Mouse (Mus musculus) midbrain, embryonic 14.5 days (tissue): ENCODE measurements around the gene Bcat1. TPM values are rescaled to one million over a fixed set of nuclear protein-coding genes. Genes with fewer than 3 reads are reported as not detected.

Source experiments
- ATAC-seq: fragments of 200-750 bp; cut with Nextera tagmentation; 2 replicates; pipeline ENCODE4 v1.8.0; 2017; ENCODE audit warnings: moderate number of reproducible peaks, moderate library complexity; ENCODE audit not compliant: low FRiP score, low TSS enrichment
- DNase-seq: peaks from one replicate; pipeline ENCODE4 v3.0.0-alpha.2; 2015
- H3K27ac ChIP-seq: fragments of 300-500 bp; sonication (generic); replicated peaks from 2 replicates; pipeline ENCODE4 v1.5.1; 2014; ENCODE audit warnings: mild to moderate bottlenecking, low read depth, low read length, moderate library complexity
- H3K27me3 ChIP-seq: fragments of 300-500 bp; sonication (generic); 2 replicates; pipeline ENCODE4 v1.6.1; 2014; ENCODE audit warnings: low read length, control low read depth, mixed read lengths; ENCODE audit not compliant: control insufficient read depth, insufficient read depth
- H3K36me3 ChIP-seq: fragments of 300-500 bp; sonication (generic); 2 replicates; pipeline ENCODE4 v1.6.1; 2014; ENCODE audit warnings: low read length, control low read depth; ENCODE audit not compliant: control insufficient read depth, insufficient read depth
- H3K4me1 ChIP-seq: fragments of 300-500 bp; sonication (generic); 2 replicates; pipeline ENCODE4 v1.6.1; 2014; ENCODE audit warnings: mild to moderate bottlenecking, antibody characterized with exemption, low read length, control low read depth; ENCODE audit not compliant: control insufficient read depth, insufficient read depth
- H3K4me2 ChIP-seq: fragments of 300-500 bp; sonication (generic); 2 replicates; pipeline ENCODE4 v1.6.1; 2014; ENCODE audit warnings: mild to moderate bottlenecking, low read length, moderate library complexity
- H3K4me3 ChIP-seq: fragments of 300-500 bp; sonication (generic); replicated peaks from 2 replicates; pipeline ENCODE4 v1.5.1; 2014; ENCODE audit warnings: low read depth, low read length
- H3K9ac ChIP-seq: fragments of 300-500 bp; sonication (generic); replicated peaks from 2 replicates; pipeline ENCODE4 v1.6.1; 2014; ENCODE audit warnings: mild to moderate bottlenecking, low read length, moderate library complexity
- H3K9me3 ChIP-seq: fragments of 300-500 bp; sonication (generic); 2 replicates; pipeline ENCODE4 v1.6.1; 2016; ENCODE audit warnings: low read length, control low read depth, mixed read lengths; ENCODE audit not compliant: control insufficient read depth
- WGBS: fragments of 180-500 bp; shearing (Covaris S2); extraction: QIAGEN DNeasy Blood & Tissue Kit; methylation state at CpG from one replicate; pipeline ENCODE4 v1.1.7; 2014; 5-methylcytosine and 5-hydroxymethylcytosine counted together
- polyA plus RNA-seq: library from polyadenylated mRNA; unstranded; fragments of >200 nt; fragmentation: Nextera tagmentation; extraction: Ambion mirVana; gene quantifications from 2 replicates; pipeline ENCODE4 v1.2.1, GENCODE M21; 2014

Gene Bcat1
- polyA plus RNA-seq, 1 experiment from 2014 or later, result 117 TPM

GRCm38 (mm10) chr6:145055277-145055858, 20.6 kb downstream of the Bcat1 start:
- no peak for ATAC-seq
- Histone ChIP-seq H3K4me2 (no peak overlapping the region), H3K27me3 (no peaks in the 10 kb centered on the region), H3K4me1 (no peaks in the 10 kb centered on the region), H3K4me3 (no peak overlapping the region), H3K27ac (no peak overlapping the region), H3K36me3 (no peaks in the 10 kb centered on the region), H3K9ac (no peak overlapping the region), H3K9me3 (no peaks in the 10 kb centered on the region)
- DNase-seq, result no peak
- WGBS, result 28% methylated on average over 6 of the region's 6 CpGs

DNA sequence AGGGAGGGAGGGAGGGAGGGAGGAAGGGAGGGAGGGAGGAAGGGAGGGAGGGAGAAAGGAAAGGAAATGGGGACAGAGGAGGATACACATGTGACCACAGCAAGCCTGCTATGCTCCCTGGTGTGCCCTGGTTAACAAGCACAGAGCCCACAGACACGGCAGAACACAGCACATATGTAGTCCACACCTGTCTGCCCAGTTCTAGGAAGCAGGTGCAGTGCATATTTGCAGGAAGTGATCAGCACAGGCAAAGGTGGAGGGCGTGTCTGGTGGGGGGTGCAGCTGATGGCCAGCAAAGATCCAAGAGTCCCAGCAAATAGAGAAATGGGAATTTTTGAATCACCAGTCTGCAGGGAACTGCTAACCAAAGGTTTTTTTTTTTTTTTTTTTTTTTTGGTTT, 23.3 kb downstream of the Bcat1 start:
- ATAC-seq, result no peak
- H3K9ac ChIP-seq, result no peak overlapping the region
- H3K9me3 ChIP-seq, result no peaks in the 10 kb centered on the region
- H3K27ac ChIP-seq, result no peak overlapping the region
- H3K4me1 ChIP-seq, result peaks cover 7% of the 10 kb centered on the region; the same call in 1 of the 2 replicates
- no peak overlapping the region for H3K4me3 ChIP-seq
- H3K4me2 ChIP-seq, result no peak overlapping the region
- no peaks in the 10 kb centered on the region for H3K36me3 ChIP-seq
- DNase-seq, result no peak
- WGBS, result 73% methylated on average over 2 of the region's 2 CpGs
- H3K27me3 ChIP-seq, result no peaks in the 10 kb centered on the region

DNA sequence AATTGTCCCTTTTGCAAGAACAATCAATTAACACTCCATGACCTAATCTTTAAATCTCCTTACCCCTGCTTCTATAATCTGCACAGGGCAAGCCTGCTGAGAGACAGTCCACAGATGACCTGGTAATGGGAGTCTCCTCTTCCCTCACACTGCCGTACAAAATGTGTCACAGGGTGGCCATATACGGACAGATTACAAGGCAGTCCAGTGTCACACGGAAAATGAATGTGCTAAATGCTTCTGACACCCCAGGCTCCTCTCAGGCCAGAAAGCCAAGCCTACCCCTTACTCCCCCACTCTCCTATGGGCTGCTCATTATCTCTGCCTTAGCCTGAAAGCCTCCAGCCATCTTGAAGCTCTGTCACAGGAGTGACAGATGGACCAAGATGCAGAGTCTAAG, 25.1 kb downstream of the Bcat1 start:
- Histone ChIP-seq H3K27ac (0 out of 2 replicates have a peak overlapping the region, but pooled peaks have one; percentile 23), H3K4me2 (no peak overlapping the region), H3K4me3 (no peak overlapping the region), H3K9ac (no peak overlapping the region), H3K4me1 (peaks cover 15% of the 10 kb centered on the region; the same call in 1 of the 2 replicates), H3K9me3 (no peaks in the 10 kb centered on the region), H3K27me3 (no peaks in the 10 kb centered on the region), H3K36me3 (no peaks in the 10 kb centered on the region)
- DNase-seq (peak; percentile 33), ATAC-seq (no peak)
- WGBS, result 17% methylated on average over 3 of the region's 3 CpGs

GRCm38 (mm10) chr6:145048131-145048997, 27.6 kb downstream of the Bcat1 start:
- peak overlapping the region; percentile 65 for H3K9ac ChIP-seq
- H3K4me3 ChIP-seq, result peak overlapping the region; percentile 62
- WGBS, result under 1% methylated on average over 64 of the region's 64 CpGs
- no peaks in the 10 kb centered on the region; the same call in 1 of the 2 replicates for H3K36me3 ChIP-seq
- ATAC-seq (peak; percentile 53), DNase-seq (peak; percentile 80)
- peak overlapping the region; percentile 78 for H3K27ac ChIP-seq
- peak overlapping the region; percentile 98 for H3K4me2 ChIP-seq
- H3K4me1 ChIP-seq, result peaks cover 32% of the 10 kb centered on the region
- H3K27me3 ChIP-seq, result no peaks in the 10 kb centered on the region
- no peaks in the 10 kb centered on the region for H3K9me3 ChIP-seq

- no peaks in the 10 kb centered on the region for H3K27me3 ChIP-seq
- peak overlapping the region; percentile 62 for H3K4me3 ChIP-seq
- peak overlapping the region; percentile 78 for H3K27ac ChIP-seq
- WGBS, result under 1% methylated on average over 15 of the region's 15 CpGs
- H3K9ac ChIP-seq, result peak overlapping the region; percentile 65
- DNase-seq (peak; percentile 89), ATAC-seq (peak; percentile 72)
- peak overlapping the region; percentile 98 for H3K4me2 ChIP-seq
- H3K4me1 ChIP-seq, result peaks cover 32% of the 10 kb centered on the region
- no peaks in the 10 kb centered on the region; the same call in 1 of the 2 replicates for H3K36me3 ChIP-seq
- no peaks in the 10 kb centered on the region for H3K9me3 ChIP-seq
Observed at GRCm38 (mm10) chr6:145047445-145047857, 28.5 kb downstream of the Bcat1 start.

DNA sequence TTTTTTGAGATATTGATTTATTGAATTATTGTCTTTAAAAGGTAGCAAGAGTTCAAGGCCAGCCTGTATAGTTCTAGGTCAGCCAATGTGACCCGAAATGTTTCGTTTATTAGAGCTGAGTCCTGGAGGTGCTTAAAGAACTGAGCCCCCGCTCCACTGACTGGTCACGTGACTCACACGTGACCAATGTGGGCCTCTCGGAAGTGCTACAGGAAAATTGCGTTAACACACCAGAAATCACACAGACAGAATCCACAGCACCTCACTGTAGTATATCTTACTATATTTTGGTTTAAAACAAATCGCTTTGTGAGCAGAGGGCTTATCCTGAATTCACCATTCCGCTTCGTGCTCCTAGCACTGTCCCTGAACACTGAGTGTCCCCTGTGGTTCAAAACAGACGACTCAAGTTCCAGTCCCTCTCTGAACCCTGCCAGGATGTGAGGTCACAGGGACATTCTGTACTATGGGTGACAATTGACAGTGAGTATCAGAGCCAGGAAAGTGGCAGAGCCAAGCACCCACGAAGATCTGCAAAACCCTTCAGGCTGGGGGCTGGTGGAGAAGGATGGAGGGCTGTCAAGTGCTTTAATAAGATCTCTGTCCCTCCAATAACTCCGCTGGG, 29.6 kb downstream of the Bcat1 start:
- WGBS, result 67% methylated on average over 13 of the region's 13 CpGs
- Histone ChIP-seq H3K9ac (peak overlapping the region; percentile 65), H3K4me3 (peak overlapping the region; percentile 62), H3K9me3 (no peaks in the 10 kb centered on the region), H3K27me3 (no peaks in the 10 kb centered on the region), H3K4me1 (peaks cover 36% of the 10 kb centered on the region), H3K27ac (peak overlapping the region; percentile 78; the same call in 1 of the 2 replicates), H3K4me2 (peak overlapping the region; percentile 98), H3K36me3 (no peaks in the 10 kb centered on the region; the same call in 1 of the 2 replicates)
- ATAC-seq (no peak), DNase-seq (peak; percentile 37)

DNA sequence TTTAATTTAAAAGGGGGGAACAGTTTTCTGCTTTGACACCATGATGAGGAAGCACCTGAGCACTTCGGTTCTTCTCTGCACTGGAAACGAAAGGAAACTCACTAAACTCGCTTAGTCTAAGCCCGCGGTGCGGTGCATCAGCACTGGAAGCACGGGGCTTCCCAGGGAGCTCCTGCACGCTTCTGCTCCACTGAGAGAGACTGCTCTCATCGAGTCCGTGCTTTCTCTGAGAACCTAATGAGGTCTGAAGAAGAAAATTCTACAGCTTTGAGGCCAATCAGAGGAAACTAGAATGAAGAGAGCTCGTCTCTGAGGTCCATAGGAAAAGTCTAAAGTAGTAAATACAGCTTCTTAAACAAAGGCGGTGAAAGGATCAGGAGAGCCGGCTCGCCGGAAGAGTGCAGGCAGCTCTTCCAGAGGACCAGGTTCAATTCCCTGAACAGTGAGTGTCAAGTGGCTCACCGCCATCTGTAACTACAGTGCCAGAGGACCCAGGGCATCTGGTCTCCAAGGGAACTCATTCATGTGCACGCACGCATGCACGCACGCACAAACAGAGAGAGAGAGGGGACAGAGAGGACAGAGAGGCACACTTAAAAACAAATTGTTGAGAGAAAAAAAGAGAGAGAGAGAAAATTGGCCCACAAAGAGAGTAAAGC, 30.9 kb downstream of the Bcat1 start:
- Histone ChIP-seq H3K27me3 (no peaks in the 10 kb centered on the region), H3K9ac (no peak overlapping the region; the same call in 1 of the 2 replicates), H3K36me3 (peaks cover 3% of the 10 kb centered on the region; the same call in 1 of the 2 replicates), H3K4me3 (peak overlapping the region; percentile 15; the same call in 1 of the 2 replicates), H3K4me1 (peaks cover 45% of the 10 kb centered on the region), H3K9me3 (no peaks in the 10 kb centered on the region), H3K4me2 (peak overlapping the region; percentile 98), H3K27ac (no peak overlapping the region; the same call in 1 of the 2 replicates)
- no peak for ATAC-seq
- DNase-seq, result peak; percentile 40
- 57% methylated on average over 20 of the region's 20 CpGs for WGBS

- H3K9me3 ChIP-seq, result no peaks in the 10 kb centered on the region
- H3K36me3 ChIP-seq, result peaks cover 30% of the 10 kb centered on the region
- H3K27me3 ChIP-seq, result no peaks in the 10 kb centered on the region
- peaks cover 28% of the 10 kb centered on the region for H3K4me1 ChIP-seq
- 0 out of 2 replicates have a peak overlapping the region, but pooled peaks have one; percentile 10 for H3K9ac ChIP-seq
- H3K4me2 ChIP-seq, result peak overlapping the region; percentile 3
- ATAC-seq (no peak), DNase-seq (peak; percentile 26)
- WGBS, result 26% methylated on average over 7 of the region's 7 CpGs
- peak overlapping the region; percentile 28; the same call in 1 of the 2 replicates for H3K27ac ChIP-seq
- H3K4me3 ChIP-seq, result no peak overlapping the region
Observed at GRCm38 (mm10) chr6:145040732-145041131, 35.3 kb downstream of the Bcat1 start.
